Mouse (Mus musculus) megakaryocyte, embryonic 14.5 days (primary cell): ENCODE data around the gene Dzank1.

ENCODE experiments used
- FLI1 ChIP-seq: IDR thresholded peaks from 2 replicates; pipeline ENCODE4 v1.6.1; 2012; ENCODE audit warnings: low read length, inconsistent platforms, mixed read lengths
- GATA1 ChIP-seq: IDR thresholded peaks from 3 replicates; pipeline ENCODE4 v1.6.1; 2012; ENCODE audit warnings: mixed read lengths, low read length, inconsistent platforms, borderline replicate concordance

- no peak for TF ChIP-seq FLI1
- TF ChIP-seq GATA1: no peak
These were observed 88.0 kb downstream of the Dzank1 start for GRCm38 (mm10) chr2:144439191-144439700.
